Mouse (Mus musculus): ENCODE measurements around the gene Sh3tc1. TPM values are rescaled to one million over a fixed set of nuclear protein-coding genes. Genes with fewer than 3 reads are reported as not detected.

The Sh3tc1 gene
- total RNA-seq (2021): 1 to 10 TPM; 2.2 to 2.4 TPM
- long read RNA-seq, experiment 1, full-length matches to known transcripts: 7 of 9 reads
- long read RNA-seq, experiment 1, partial matches to known transcripts: 0 of 9 reads
- long read RNA-seq, experiment 1, other reads (novel, unspliced or antisense): 2 of 9 reads
- long read RNA-seq, experiment 2, full-length matches to known transcripts: 8 of 9 reads
- long read RNA-seq, experiment 2, partial matches to known transcripts: 0 of 9 reads
- long read RNA-seq, experiment 2, other reads (novel, unspliced or antisense): 1 of 9 reads

GRCm38 (mm10) chr5:35739536-35740278, at the start of gene Sh3tc1:
TSS of gene Sh3tc1 (minus strand) at chr5:35739987.
- no peak for TF ChIP-seq CTCF (IDR thresholded peaks at IDR 0.05)
- H3K27ac ChIP-seq: no peak within 1 kb of the TSS; the same call in 1 of the 2 replicates
- intact Hi-C loops (cut with DNase I): loop anchor here (10.0 kb wide), 1 partner anchor 235 kb away; no protein-coding TSS in a partner anchor
- H3K4me3 ChIP-seq: no peak within 1 kb of the TSS
- no peak for DNase-seq

GRCm38 (mm10) chr5:35788719-35789118, 48.9 kb upstream of the Sh3tc1 start:
- TF ChIP-seq CTCF (IDR thresholded peaks at IDR 0.05): no peak
- no peak overlapping the region for H3K4me3 ChIP-seq
- intact Hi-C loops (cut with DNase I): no loop called here
- peak; percentile 47 for DNase-seq
- peak overlapping the region; percentile 93 for H3K27ac ChIP-seq

- H3K4me3 ChIP-seq: no peak overlapping the region
- intact Hi-C loops (cut with DNase I): no loop called here
- DNase-seq: no peak
- TF ChIP-seq CTCF (IDR thresholded peaks at IDR 0.05): no peak
- peak overlapping the region; percentile 93 for H3K27ac ChIP-seq
These were observed 48.1 kb upstream of the Sh3tc1 start for GRCm38 (mm10) chr5:35787847-35788246.

- DNase-seq: peak; percentile 93
- intact Hi-C loops (cut with DNase I): no loop called here
These were observed 46.1 kb upstream of the Sh3tc1 start for GRCm38 (mm10) chr5:35785853-35786252.

GRCm38 (mm10) chr5:35782648-35783180, 42.9 kb upstream of the Sh3tc1 start:
- intact Hi-C loops (cut with DNase I): no loop called here
- no peak overlapping the region for H3K4me3 ChIP-seq
- H3K27ac ChIP-seq: no peak overlapping the region
- no peak for TF ChIP-seq CTCF (IDR thresholded peaks at IDR 0.05)
- DNase-seq: no peak

More at GRCm38 (mm10) chr5:35785853-35786252, 46.1 kb upstream of the Sh3tc1 start:
- Histone ChIP-seq H3K4me3 (peak overlapping the region; percentile 54), H3K27ac (peak overlapping the region; percentile 93)
- TF ChIP-seq CTCF (IDR thresholded peaks at IDR 0.05): no peak

- Histone ChIP-seq H3K4me3 (no peak overlapping the region), H3K27ac (no peak overlapping the region; the same call in 1 of the 2 replicates)
- intact Hi-C loops (cut with DNase I): no loop called here
- TF ChIP-seq CTCF (IDR thresholded peaks at IDR 0.05): no peak
- DNase-seq: no peak
These were observed 41.3 kb upstream of the Sh3tc1 start for GRCm38 (mm10) chr5:35781116-35781515.

GRCm38 (mm10) chr5:35774137-35774424, 34.3 kb upstream of the Sh3tc1 start:
- DNase-seq: no peak
- no peak for TF ChIP-seq CTCF (IDR thresholded peaks at IDR 0.05)
- Histone ChIP-seq H3K4me3 (no peak overlapping the region), H3K27ac (peak overlapping the region; percentile 89)
- intact Hi-C loops (cut with DNase I): no loop called here

- peak; percentile 69 for DNase-seq
- peak overlapping the region; percentile 89 for H3K27ac ChIP-seq
- no peak overlapping the region for H3K4me3 ChIP-seq
- intact Hi-C loops (cut with DNase I): no loop called here
- no peak for TF ChIP-seq CTCF (IDR thresholded peaks at IDR 0.05)
These were observed 33.7 kb upstream of the Sh3tc1 start for GRCm38 (mm10) chr5:35773274-35774136.

GRCm38 (mm10) chr5:35770891-35771663, 31.3 kb upstream of the Sh3tc1 start:
- TF ChIP-seq CTCF (IDR thresholded peaks at IDR 0.05): no peak
- peak overlapping the region; percentile 28; the same call in 1 of the 2 replicates for H3K4me3 ChIP-seq
- peak; percentile 83 for DNase-seq
- peak overlapping the region; percentile 89 for H3K27ac ChIP-seq
- intact Hi-C loops (cut with DNase I): no loop called here

GRCm38 (mm10) chr5:35770246-35770645, 30.5 kb upstream of the Sh3tc1 start:
- TF ChIP-seq CTCF (IDR thresholded peaks at IDR 0.05): no peak
- DNase-seq: no peak
- Histone ChIP-seq H3K27ac (peak overlapping the region; percentile 89), H3K4me3 (no peak overlapping the region)
- intact Hi-C loops (cut with DNase I): no loop called here

GRCm38 (mm10) chr5:35768997-35769396, 29.2 kb upstream of the Sh3tc1 start:
- peak overlapping the region; percentile 89 for H3K27ac ChIP-seq

GRCm38 (mm10) chr5:35768525-35768924, 28.7 kb upstream of the Sh3tc1 start:
- no peak for TF ChIP-seq CTCF (IDR thresholded peaks at IDR 0.05)
- H3K27ac ChIP-seq: peak overlapping the region; percentile 89
- intact Hi-C loops (cut with DNase I): no loop called here

More at GRCm38 (mm10) chr5:35768997-35769396, 29.2 kb upstream of the Sh3tc1 start:
- DNase-seq: no peak
- intact Hi-C loops (cut with DNase I): no loop called here
- TF ChIP-seq CTCF (IDR thresholded peaks at IDR 0.05): no peak
- no peak overlapping the region for H3K4me3 ChIP-seq

More at GRCm38 (mm10) chr5:35768525-35768924, 28.7 kb upstream of the Sh3tc1 start:
- no peak overlapping the region for H3K4me3 ChIP-seq
- no peak for DNase-seq
